Mouse (Mus musculus): Measurements from ENCODE around the gene Tuba4a.

DNA sequence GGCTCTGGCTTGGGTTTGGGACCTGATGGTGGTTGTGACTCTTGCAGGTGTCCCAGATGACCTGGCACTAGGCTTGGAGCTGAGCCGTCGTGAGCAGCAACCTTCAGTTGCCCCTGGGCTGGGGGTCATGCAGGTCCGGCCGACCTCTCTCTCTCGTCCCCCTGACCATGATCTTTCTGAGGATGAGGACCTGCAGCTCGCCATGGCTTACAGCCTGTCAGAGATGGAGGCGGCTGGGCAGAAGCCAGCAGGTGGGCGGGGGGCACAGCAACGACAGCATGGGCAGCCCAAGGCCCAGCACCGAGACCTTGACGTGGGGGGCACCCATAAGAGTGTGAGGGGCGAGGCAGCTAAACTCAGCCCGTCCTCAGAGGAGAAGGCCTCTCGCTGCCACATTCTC, 23.7 kb upstream of the Tuba4a start:
- no peak for TF ChIP-seq CTCF (conservative IDR thresholded peaks at IDR 0.05; ENCODE audit: low read length)
- no peak for TF ChIP-seq POU5F1 (IDR thresholded peaks at IDR 0.05; ENCODE audit: borderline replicate concordance, low read length)

Data from E14TG2a.4 (cell line).